Mouse (Mus musculus) embryonic facial prominence, embryonic 10.5 days (tissue): ENCODE results near the gene Abcg8. TPM values are rescaled to one million over a fixed set of nuclear protein-coding genes. Genes with fewer than 3 reads are reported as not detected.
A peak's percentile ranks its signal among the peaks of the same experiment; 100 is the strongest.

Source experiments
- DNase-seq: peaks from one replicate; pipeline ENCODE4 v3.0.0-alpha.2; 2017; ENCODE audit warnings: low spot score
- H3K27ac ChIP-seq: fragments of 300-500 bp; sonication (generic); replicated peaks from 2 replicates; pipeline ENCODE4 v1.5.1; 2016; ENCODE audit warnings: mild to moderate bottlenecking
- H3K27me3 ChIP-seq: fragments of 300-500 bp; sonication (generic); replicated peaks from 2 replicates; pipeline ENCODE4 v1.6.1; 2016; ENCODE audit warnings: low read depth, mild to moderate bottlenecking; ENCODE audit not compliant: poor library complexity, severe bottlenecking
- H3K36me3 ChIP-seq: fragments of 300-500 bp; sonication (generic); replicated peaks from 2 replicates; pipeline ENCODE4 v1.6.1; 2016; ENCODE audit warnings: mild to moderate bottlenecking, moderate library complexity
- H3K4me1 ChIP-seq: fragments of 300-500 bp; sonication (generic); 2 replicates; pipeline ENCODE4 v1.6.1; 2016
- H3K4me3 ChIP-seq: fragments of 300-500 bp; sonication (generic); 2 replicates; pipeline ENCODE4 v1.5.1; 2016; ENCODE audit warnings: mild to moderate bottlenecking, moderate library complexity
- H3K9me3 ChIP-seq: fragments of 300-500 bp; sonication (generic); 2 replicates; pipeline ENCODE4 v1.6.1; 2016; ENCODE audit warnings: mild to moderate bottlenecking
- WGBS: fragments of 180-500 bp; shearing (Covaris S2); methylation state at CpG from one replicate; pipeline ENCODE4 v1.1.7; 2016; 5-methylcytosine and 5-hydroxymethylcytosine counted together
- polyA plus RNA-seq: library from polyadenylated mRNA; unstranded; fragments of >200 nt; fragmentation: Nextera tagmentation; extraction: Ambion mirVana; gene quantifications from 2 replicates; pipeline ENCODE4 v1.2.1, GENCODE M21; 2016

Gene Abcg8
- polyA plus RNA-seq, 1 experiment from 2014 or later: 0.10 TPM

- Histone ChIP-seq H3K4me1 (peaks cover 33% of the 10 kb centered on the region), H3K27ac (no peak overlapping the region), H3K9me3 (no peaks in the 10 kb centered on the region), H3K36me3 (peaks cover 51% of the 10 kb centered on the region), H3K4me3 (no peak overlapping the region), H3K27me3 (no peaks in the 10 kb centered on the region)
- WGBS: 86% methylated on average over 3 of the region's 3 CpGs
- DNase-seq: no peak
Measured at GRCm38 (mm10) chr17:84719105-84719504, 43.0 kb downstream of the Abcg8 start.

- peaks cover 13% of the 10 kb centered on the region for H3K4me1 ChIP-seq
- H3K27me3 ChIP-seq: no peaks in the 10 kb centered on the region
- H3K36me3 ChIP-seq: peaks cover 69% of the 10 kb centered on the region
- H3K27ac ChIP-seq: no peak overlapping the region
- H3K4me3 ChIP-seq: no peak overlapping the region
- H3K9me3 ChIP-seq: no peaks in the 10 kb centered on the region
- no peak for DNase-seq
- 81% methylated on average over 9 of the region's 9 CpGs for WGBS
Measured at GRCm38 (mm10) chr17:84724028-84724427, 47.9 kb downstream of the Abcg8 start.

GRCm38 (mm10) chr17:84725163-84725562 lies 49.1 kb downstream of the Abcg8 start:
- peaks cover 78% of the 10 kb centered on the region for H3K36me3 ChIP-seq
- no peaks in the 10 kb centered on the region for H3K27me3 ChIP-seq
- no peak overlapping the region for H3K4me3 ChIP-seq
- no peak overlapping the region for H3K27ac ChIP-seq
- H3K9me3 ChIP-seq: no peaks in the 10 kb centered on the region
- 96% methylated on average over 3 of the region's 3 CpGs for WGBS
- peaks cover 8% of the 10 kb centered on the region for H3K4me1 ChIP-seq
- DNase-seq: no peak

GRCm38 (mm10) chr17:84728201-84728911 lies 52.3 kb downstream of the Abcg8 start:
- 77% methylated on average over 1 of the region's 1 CpGs for WGBS
- DNase-seq: no peak

GRCm38 (mm10) chr17:84729140-84729539 lies 53.0 kb downstream of the Abcg8 start:
- Histone ChIP-seq H3K27me3 (no peaks in the 10 kb centered on the region), H3K4me1 (no peaks in the 10 kb centered on the region), H3K9me3 (no peaks in the 10 kb centered on the region), H3K36me3 (peaks cover 74% of the 10 kb centered on the region), H3K4me3 (no peak overlapping the region), H3K27ac (no peak overlapping the region)
- 93% methylated on average over 5 of the region's 5 CpGs for WGBS
- DNase-seq: no peak

More at GRCm38 (mm10) chr17:84728201-84728911, 52.3 kb downstream of the Abcg8 start:
- Histone ChIP-seq H3K36me3 (peaks cover 77% of the 10 kb centered on the region), H3K4me3 (no peak overlapping the region), H3K27me3 (no peaks in the 10 kb centered on the region), H3K4me1 (no peaks in the 10 kb centered on the region), H3K27ac (no peak overlapping the region), H3K9me3 (no peaks in the 10 kb centered on the region)

GRCm38 (mm10) chr17:84731361-84731760 lies 55.3 kb downstream of the Abcg8 start:
- no peaks in the 10 kb centered on the region for H3K4me1 ChIP-seq
- WGBS: 91% methylated on average over 12 of the region's 12 CpGs
- no peak for DNase-seq
- H3K36me3 ChIP-seq: peaks cover 67% of the 10 kb centered on the region
- no peaks in the 10 kb centered on the region for H3K27me3 ChIP-seq
- H3K9me3 ChIP-seq: no peaks in the 10 kb centered on the region
- no peak overlapping the region for H3K4me3 ChIP-seq
- no peak overlapping the region for H3K27ac ChIP-seq

- Histone ChIP-seq H3K27ac (no peak overlapping the region), H3K4me3 (no peak overlapping the region), H3K36me3 (peaks cover 66% of the 10 kb centered on the region), H3K27me3 (no peaks in the 10 kb centered on the region), H3K9me3 (no peaks in the 10 kb centered on the region), H3K4me1 (peaks cover 11% of the 10 kb centered on the region)
- 92% methylated on average over 8 of the region's 8 CpGs for WGBS
- DNase-seq: no peak
Measured at GRCm38 (mm10) chr17:84732612-84733011, 56.5 kb downstream of the Abcg8 start.

GRCm38 (mm10) chr17:84736719-84737118 lies 60.6 kb downstream of the Abcg8 start:
- 37% methylated on average over 9 of the region's 9 CpGs for WGBS
- H3K9me3 ChIP-seq: no peaks in the 10 kb centered on the region
- peak overlapping the region; percentile 82 for H3K27ac ChIP-seq
- DNase-seq: peak; percentile 57
- H3K27me3 ChIP-seq: no peaks in the 10 kb centered on the region
- H3K4me1 ChIP-seq: peaks cover 26% of the 10 kb centered on the region
- peaks cover 45% of the 10 kb centered on the region for H3K36me3 ChIP-seq
- H3K4me3 ChIP-seq: no peak overlapping the region

- no peaks in the 10 kb centered on the region for H3K27me3 ChIP-seq
- no peaks in the 10 kb centered on the region for H3K9me3 ChIP-seq
- peaks cover 28% of the 10 kb centered on the region for H3K4me1 ChIP-seq
- peaks cover 40% of the 10 kb centered on the region for H3K36me3 ChIP-seq
- DNase-seq: no peak
- H3K27ac ChIP-seq: peak overlapping the region; percentile 66
- no peak overlapping the region for H3K4me3 ChIP-seq
- WGBS: 52% methylated on average over 9 of the region's 9 CpGs
Measured at GRCm38 (mm10) chr17:84738073-84738797, 62.1 kb downstream of the Abcg8 start.

- peaks cover 22% of the 10 kb centered on the region for H3K36me3 ChIP-seq
- WGBS: 76% methylated on average over 4 of the region's 4 CpGs
- no peak overlapping the region for H3K27ac ChIP-seq
Measured at GRCm38 (mm10) chr17:84744256-84744655, 68.2 kb downstream of the Abcg8 start.

GRCm38 (mm10) chr17:84745001-84745400 lies 68.9 kb downstream of the Abcg8 start:
- Histone ChIP-seq H3K4me1 (peaks cover 4% of the 10 kb centered on the region), H3K4me3 (no peak overlapping the region), H3K27ac (no peak overlapping the region), H3K27me3 (no peaks in the 10 kb centered on the region), H3K9me3 (no peaks in the 10 kb centered on the region), H3K36me3 (peaks cover 28% of the 10 kb centered on the region)
- WGBS: 69% methylated on average over 9 of the region's 9 CpGs
- DNase-seq: no peak

More at GRCm38 (mm10) chr17:84744256-84744655, 68.2 kb downstream of the Abcg8 start:
- DNase-seq: no peak
- H3K27me3 ChIP-seq: no peaks in the 10 kb centered on the region
- no peaks in the 10 kb centered on the region for H3K9me3 ChIP-seq
- no peak overlapping the region for H3K4me3 ChIP-seq
- H3K4me1 ChIP-seq: peaks cover 4% of the 10 kb centered on the region

- no peaks in the 10 kb centered on the region for H3K9me3 ChIP-seq
- 82% methylated on average over 6 of the region's 6 CpGs for WGBS
- peaks cover 4% of the 10 kb centered on the region for H3K4me1 ChIP-seq
- H3K4me3 ChIP-seq: no peak overlapping the region
- H3K36me3 ChIP-seq: peaks cover 45% of the 10 kb centered on the region
- no peak for DNase-seq
- H3K27me3 ChIP-seq: no peaks in the 10 kb centered on the region
- H3K27ac ChIP-seq: no peak overlapping the region
Measured at GRCm38 (mm10) chr17:84747212-84747611, 71.1 kb downstream of the Abcg8 start.

GRCm38 (mm10) chr17:84748152-84748682 lies 72.1 kb downstream of the Abcg8 start:
- H3K27me3 ChIP-seq: no peaks in the 10 kb centered on the region
- WGBS: 92% methylated on average over 9 of the region's 9 CpGs
- H3K36me3 ChIP-seq: peaks cover 52% of the 10 kb centered on the region
- H3K4me1 ChIP-seq: peaks cover 3% of the 10 kb centered on the region
- no peaks in the 10 kb centered on the region for H3K9me3 ChIP-seq
- H3K4me3 ChIP-seq: no peak overlapping the region
- no peak overlapping the region for H3K27ac ChIP-seq
- no peak for DNase-seq
